Mouse (Mus musculus) frontal cortex, postnatal 10 days (tissue): ENCODE measurements at regions not wholly inside any gene's neighbourhood (a gene's known extent, or its start where the extent isn't known, plus 50 kb on each side); places are given as distances from the start of the nearest gene placed in this dataset.

Experiments
- DNase-seq, 2 experiments: peaks; one replicate each; pipeline ENCODE4 v3.0.0; 2022; ENCODE audit warnings: low spot score in 2 of 2, mixed read lengths in 1 of 2

DNA sequence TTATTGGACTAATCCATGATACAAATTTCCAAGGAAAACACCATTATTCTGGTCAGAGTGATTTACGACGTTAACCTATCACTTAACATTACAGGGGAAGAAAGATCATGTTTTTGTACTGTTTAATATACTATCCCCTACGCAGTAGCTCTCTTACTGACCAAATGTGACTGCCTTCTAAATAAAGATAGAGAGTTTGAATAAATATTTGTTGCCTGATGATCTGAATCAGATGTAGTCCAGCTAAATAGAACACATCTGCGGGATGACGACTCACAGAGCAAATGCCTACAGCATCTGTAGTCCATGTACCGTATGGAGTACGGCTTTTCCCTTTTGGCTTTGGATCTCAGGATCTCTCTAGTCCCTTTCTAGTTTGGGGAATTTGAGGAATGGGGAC is 171.9 kb upstream of the Tenm3 start:
- no peak for DNase-seq

DNA sequence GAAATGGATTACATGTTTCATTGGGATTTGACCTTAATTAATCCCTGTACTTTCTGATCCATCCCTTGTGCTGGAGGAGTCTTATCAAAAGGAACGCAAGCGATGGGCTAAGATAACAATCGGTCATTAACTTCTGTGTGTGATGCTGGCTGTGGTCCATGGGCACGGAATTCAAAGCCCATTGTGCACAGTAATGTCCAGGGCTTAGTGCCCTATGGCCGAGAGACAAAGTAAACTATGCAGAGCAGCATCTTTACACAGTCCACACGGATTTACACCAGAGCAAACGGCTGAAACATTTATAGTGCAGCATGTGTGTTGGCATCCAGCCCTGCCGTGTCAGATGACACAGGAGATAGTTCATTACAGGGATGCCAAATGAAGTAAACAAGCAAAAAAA is 171.4 kb upstream of the Tenm3 start:
- no peak for DNase-seq

DNA sequence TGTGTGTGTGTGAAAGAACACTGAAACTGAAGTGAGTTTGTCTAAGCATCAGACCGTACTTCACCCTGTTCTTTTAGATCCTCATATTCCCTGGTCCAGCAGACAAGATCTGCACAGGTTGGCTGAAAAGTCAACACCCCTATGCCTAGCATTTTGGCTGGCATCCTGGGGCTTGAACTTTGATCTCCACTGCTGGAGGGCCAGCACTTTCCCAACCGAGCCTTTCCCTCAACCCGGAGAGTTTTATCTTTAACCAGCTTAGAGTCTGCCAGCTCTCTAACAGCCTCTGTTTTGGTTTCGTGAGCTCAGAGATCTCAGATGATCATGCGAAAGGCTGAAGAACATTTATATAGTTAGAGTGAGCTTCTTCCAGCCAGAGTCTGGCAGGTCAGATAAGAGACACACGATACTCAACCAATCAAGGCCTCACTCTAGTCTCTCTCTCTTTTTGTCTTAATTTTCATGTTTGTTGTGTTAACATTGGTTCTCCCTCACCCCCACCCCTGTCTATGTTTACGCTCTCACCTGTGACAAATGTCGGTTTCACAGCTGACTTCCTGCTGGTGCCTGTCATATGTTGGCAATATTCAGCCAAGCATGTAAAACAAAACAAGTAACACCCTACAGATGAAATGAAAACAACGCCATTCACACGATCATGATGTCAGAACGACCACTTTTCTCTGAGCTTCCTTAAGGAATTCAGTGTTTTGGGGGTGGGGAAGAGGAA is 162.7 kb upstream of the Tenm3 start:
- DNase-seq: no peak

DNA sequence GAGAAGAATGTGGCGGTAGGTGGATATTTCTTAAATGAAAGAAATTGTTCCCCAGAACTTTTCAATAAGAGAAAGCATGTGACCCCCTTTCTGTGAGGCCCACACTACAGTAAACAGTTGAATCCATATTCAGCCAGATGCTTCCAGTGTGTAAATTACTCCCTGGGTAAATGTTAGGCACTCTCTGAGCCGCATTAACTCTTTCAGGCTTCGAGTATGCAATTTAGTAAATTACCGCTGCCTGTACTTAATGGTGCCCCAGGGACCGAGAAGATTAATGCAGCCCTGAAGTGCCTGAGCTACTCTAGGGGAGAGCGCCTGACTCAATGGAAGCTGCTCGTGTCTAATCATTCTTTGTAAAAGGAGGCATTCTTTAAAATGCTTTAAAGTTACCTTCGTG is 137.9 kb upstream of the Tenm3 start:
- no peak for DNase-seq

DNA sequence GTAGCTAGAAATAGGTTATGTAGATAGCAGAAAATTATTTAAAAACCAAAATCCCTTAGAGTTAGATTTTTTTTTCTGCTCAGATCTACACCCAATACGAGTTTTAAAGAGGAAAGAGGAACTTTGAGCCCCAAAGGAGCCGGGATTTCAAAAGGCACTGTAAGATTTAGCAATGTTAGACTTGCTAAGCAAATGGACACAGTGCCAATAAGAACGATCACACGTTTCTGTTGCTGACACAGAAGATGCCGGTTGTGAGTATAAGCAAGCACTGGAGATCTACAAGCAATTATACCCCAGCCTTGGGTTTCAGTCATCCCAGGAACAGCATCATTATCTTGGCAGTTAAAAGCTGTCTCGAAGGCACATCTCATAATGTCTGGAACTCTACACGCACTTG is 137.0 kb upstream of the Tenm3 start:
- no peak for DNase-seq

DNA sequence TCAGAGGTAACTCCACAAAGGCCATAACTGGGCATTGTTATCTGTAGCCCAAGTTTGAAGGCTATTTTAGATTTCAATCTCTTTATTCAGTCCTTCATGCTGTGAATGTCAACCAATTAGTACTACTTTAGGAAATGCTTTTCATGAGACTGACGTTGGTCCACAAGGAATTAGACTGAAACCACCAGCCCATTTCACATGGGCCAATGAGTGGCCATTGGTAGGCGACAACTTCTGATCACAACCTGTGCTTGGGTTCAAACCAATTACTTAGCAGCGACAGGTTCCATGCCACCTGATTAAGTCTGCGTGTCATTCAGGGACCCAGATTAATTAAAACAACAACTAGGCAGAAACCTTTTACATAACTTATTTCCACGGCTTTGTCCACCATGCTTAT is 126.9 kb upstream of the Tenm3 start:
- DNase-seq: no peak

- DNase-seq: no peak
These were observed 121.2 kb upstream of the Tenm3 start for GRCm38 (mm10) chr8:48964929-48965328.

- DNase-seq: no peak
These were observed 113.9 kb upstream of the Tenm3 start for GRCm38 (mm10) chr8:48957614-48958013.

GRCm38 (mm10) chr8:48951412-48951811 is 107.7 kb upstream of the Tenm3 start:
- no peak for DNase-seq

- no peak for DNase-seq
These were observed 100.4 kb upstream of the Tenm3 start for GRCm38 (mm10) chr8:48944177-48944576.

DNA sequence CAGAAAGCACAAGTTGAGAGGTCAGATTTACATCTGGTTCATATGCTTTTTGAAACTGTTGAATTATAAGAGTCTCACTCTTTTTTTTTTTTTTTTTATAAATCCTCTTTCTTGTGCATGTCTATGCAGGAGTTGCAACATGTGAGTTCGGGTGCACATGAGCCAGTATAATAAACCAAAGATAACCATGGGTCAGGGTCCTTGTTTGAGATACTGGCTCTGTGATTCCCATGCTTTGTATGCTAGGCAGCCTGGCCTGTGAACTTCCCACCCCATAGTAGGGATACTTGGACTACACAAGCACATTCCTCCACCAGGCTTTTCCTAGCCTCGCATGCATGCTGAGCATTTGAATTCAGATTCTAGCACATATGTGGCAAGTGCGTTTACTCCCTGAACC is 93.4 kb upstream of the Tenm3 start:
- DNase-seq: no peak

DNA sequence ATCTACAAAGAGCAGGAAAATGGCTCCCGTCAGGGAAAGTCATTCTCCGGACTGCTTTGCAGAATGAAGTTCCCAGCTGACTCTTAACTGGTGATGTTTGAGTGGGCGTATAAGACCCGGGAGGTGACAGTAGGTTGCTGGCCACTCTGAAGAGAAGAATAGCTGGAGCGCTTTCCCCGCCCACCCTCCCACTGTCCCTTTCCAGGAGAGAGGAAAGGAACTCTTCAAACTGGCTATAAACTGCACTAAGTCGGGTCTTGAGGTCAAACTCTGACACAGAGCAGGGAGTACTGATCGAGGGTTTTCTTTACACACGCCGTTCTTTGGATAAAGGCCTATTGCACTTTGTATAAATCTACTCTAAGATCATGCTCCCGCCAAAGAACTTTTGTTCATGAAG is 83.4 kb upstream of the Tenm3 start:
- no peak for DNase-seq

GRCm38 (mm10) chr8:48915275-48915674 is 71.5 kb upstream of the Tenm3 start:
- no peak for DNase-seq

GRCm38 (mm10) chr8:48912842-48913241 is 69.1 kb upstream of the Tenm3 start:
- no peak for DNase-seq

DNA sequence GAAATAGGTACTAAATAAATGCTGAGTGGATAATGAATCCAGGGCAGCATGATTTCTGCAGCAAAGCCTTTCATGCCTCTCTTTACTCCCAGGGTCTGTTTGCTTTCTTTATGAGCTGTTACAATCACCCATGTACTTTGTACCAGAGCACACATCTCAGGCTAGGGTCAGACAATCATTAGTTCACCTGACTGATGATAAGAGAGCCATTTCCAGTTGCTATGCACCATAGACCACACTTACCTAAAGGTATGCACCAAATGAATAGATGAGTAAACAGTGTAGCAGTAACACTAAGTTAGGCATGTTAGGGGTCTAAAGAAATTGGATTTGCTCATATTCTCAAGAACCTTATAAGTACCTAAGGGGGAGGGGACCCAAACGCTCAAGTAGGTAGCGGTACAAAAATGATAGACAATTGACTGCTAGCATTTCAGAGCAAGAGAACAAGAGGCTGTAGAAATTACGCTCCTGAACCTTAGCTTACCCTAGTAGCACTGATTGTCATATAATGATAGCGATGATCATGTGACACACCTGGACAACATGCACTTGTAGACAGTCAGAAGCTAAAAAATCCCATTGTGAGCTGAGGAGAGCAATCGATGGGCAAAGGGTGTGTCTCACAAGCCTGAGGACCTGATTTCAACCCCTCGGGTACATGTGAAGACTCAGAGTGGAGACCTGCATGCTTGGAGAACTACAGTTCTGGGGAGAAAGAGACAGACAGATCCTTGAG is 58.1 kb upstream of the Tenm3 start:
- no peak for DNase-seq

- no peak for DNase-seq
These were observed 52.9 kb upstream of the Tenm3 start for GRCm38 (mm10) chr8:48896687-48897086.

DNA sequence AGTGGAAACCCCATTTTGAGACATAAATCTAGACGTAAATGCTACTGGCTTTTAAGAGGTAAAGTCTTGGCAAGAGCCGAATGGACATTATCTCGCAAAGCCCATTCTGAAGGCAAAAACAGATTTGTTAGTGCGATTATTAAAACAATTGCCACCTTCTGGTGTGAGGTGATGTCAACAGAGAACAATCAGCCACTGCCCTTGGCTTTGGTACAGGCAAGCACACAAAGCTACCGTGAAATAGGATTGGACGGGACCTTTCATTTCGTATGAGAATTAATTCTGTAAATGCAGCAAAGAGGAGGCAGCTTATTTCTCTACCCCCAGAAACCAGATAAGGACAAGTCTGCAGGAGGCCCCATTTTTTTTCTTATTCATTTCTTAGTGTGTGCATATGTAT is 52.5 kb upstream of the Tenm3 start:
- DNase-seq: no peak

- DNase-seq: no peak
These were observed 51.8 kb upstream of the Tenm3 start for GRCm38 (mm10) chr8:48895586-48895985.
